Mouse (Mus musculus) lung, postnatal 0 days (tissue): Measurements from ENCODE around the gene Dhx30.

Source experiments
- CTCF ChIP-seq: IDR thresholded peaks from 2 replicates; pipeline ENCODE4 v1.5.1; 2016; ENCODE audit warnings: antibody characterized with exemption, mild to moderate bottlenecking
- EP300 ChIP-seq: IDR thresholded peaks from 2 replicates; pipeline ENCODE4 v1.6.1; 2016; ENCODE audit warnings: antibody characterized with exemption, mild to moderate bottlenecking, control low read depth

DNA sequence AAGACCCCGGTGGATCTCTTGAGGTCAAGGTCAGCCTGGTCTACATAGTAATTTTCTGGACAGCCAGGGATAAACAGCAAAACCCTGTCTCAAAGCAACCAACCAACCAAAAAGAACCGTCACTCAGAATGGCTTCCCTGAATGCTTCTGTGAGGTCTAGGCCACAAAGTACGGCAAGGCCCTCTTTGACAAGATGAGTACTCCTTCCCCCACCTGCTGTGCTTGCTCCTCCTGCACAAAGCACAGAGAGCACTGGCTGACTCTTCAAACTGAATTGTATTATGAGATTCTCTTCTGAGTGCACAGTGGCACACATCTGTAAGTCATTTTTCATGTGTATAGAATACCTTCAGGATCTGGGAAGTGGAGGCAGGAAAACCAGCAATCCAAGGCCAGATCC lies 19.8 kb downstream of the Dhx30 start:
- no peak for TF ChIP-seq CTCF
- TF ChIP-seq EP300, result no peak
